Mouse (Mus musculus): ENCODE results near the gene H2-T22. TPM values are rescaled to one million over a fixed set of nuclear protein-coding genes. Genes with fewer than 3 reads are reported as not detected.
A peak's percentile ranks its signal among the peaks of the same experiment; 100 is the strongest.
"Not testable (repeated sequence)": the region's sequence is repeated elsewhere in the genome, so short reads cannot be mapped to it uniquely, and the experiment has no call there.

Gene H2-T22
- polyA plus RNA-seq, 1 experiment = 21.7 TPM

- Histone ChIP-seq H3K79me3 (ENCODE audit: low read depth) (peaks cover 24% of the 10 kb centered on the region), H3ac (ENCODE audit: control insufficient read depth, insufficient read length, low read depth) (peak overlapping the region; percentile 4), H3K4me3 (ENCODE audit: insufficient read depth, poor library complexity, severe bottlenecking) (peak overlapping the region; percentile 26), H3K79me2 (ENCODE audit: control insufficient read depth, insufficient read depth) (peaks cover 68% of the 10 kb centered on the region)
- not testable (repeated sequence) for H3K27me3 ChIP-seq (ENCODE audit: control insufficient read depth, insufficient read depth, insufficient read length); H3K36me3 ChIP-seq (ENCODE audit: control insufficient read depth, insufficient read depth)
- TF ChIP-seq CTCF (IDR thresholded peaks at IDR 0.05; ENCODE audit: control insufficient read depth, insufficient read depth, insufficient read length) = peak; percentile 4
Measured at GRCm38 (mm10) chr17:36031583-36032331, 10.8 kb downstream of the H2-T22 start.

- not testable (repeated sequence) for H3K27me3 ChIP-seq (ENCODE audit: control insufficient read depth, insufficient read depth, insufficient read length); H3ac ChIP-seq (ENCODE audit: control insufficient read depth, insufficient read length, low read depth); H3K4me3 ChIP-seq (ENCODE audit: insufficient read depth, poor library complexity, severe bottlenecking)
- H3K79me2 ChIP-seq (ENCODE audit: control insufficient read depth, insufficient read depth) = peaks cover 70% of the 10 kb centered on the region
- H3K36me3 ChIP-seq (ENCODE audit: control insufficient read depth, insufficient read depth) = peaks cover 12% of the 10 kb centered on the region
- peaks cover 28% of the 10 kb centered on the region for H3K79me3 ChIP-seq (ENCODE audit: low read depth)
Measured at GRCm38 (mm10) chr17:36030703-36031582, 11.6 kb downstream of the H2-T22 start.

- peaks cover 13% of the 10 kb centered on the region for H3K36me3 ChIP-seq (ENCODE audit: control insufficient read depth, insufficient read depth)
- not testable (repeated sequence) for H3K4me3 ChIP-seq (ENCODE audit: insufficient read depth, poor library complexity, severe bottlenecking); H3ac ChIP-seq (ENCODE audit: control insufficient read depth, insufficient read length, low read depth); H3K27me3 ChIP-seq (ENCODE audit: control insufficient read depth, insufficient read depth, insufficient read length)
- H3K79me3 ChIP-seq (ENCODE audit: low read depth) = peaks cover 34% of the 10 kb centered on the region
- peaks cover 74% of the 10 kb centered on the region for H3K79me2 ChIP-seq (ENCODE audit: control insufficient read depth, insufficient read depth)
Measured at GRCm38 (mm10) chr17:36030046-36030702, 12.4 kb downstream of the H2-T22 start.

GRCm38 (mm10) chr17:36028879-36029619 lies 13.5 kb downstream of the H2-T22 start:
- Histone ChIP-seq H3K27me3 (ENCODE audit: control insufficient read depth, insufficient read depth, insufficient read length) (no peaks in the 10 kb centered on the region), H3K79me2 (ENCODE audit: control insufficient read depth, insufficient read depth) (peaks cover 81% of the 10 kb centered on the region), H3ac (ENCODE audit: control insufficient read depth, insufficient read length, low read depth) (no peak overlapping the region), H3K79me3 (ENCODE audit: low read depth) (peaks cover 37% of the 10 kb centered on the region), H3K36me3 (ENCODE audit: control insufficient read depth, insufficient read depth) (peaks cover 13% of the 10 kb centered on the region), H3K4me3 (ENCODE audit: insufficient read depth, poor library complexity, severe bottlenecking) (no peak overlapping the region)
- TF ChIP-seq USF1 (IDR thresholded peaks at IDR 0.05; ENCODE audit: low read depth) (no peak), MAX (IDR thresholded peaks at IDR 0.05) (no peak), MYOD1 (IDR thresholded peaks at IDR 0.05; ENCODE audit: control insufficient read depth, insufficient read length, low read depth) (no peak), FOSL1 (IDR thresholded peaks at IDR 0.05; ENCODE audit: insufficient read depth, low read length, poor library complexity, severe bottlenecking) (no peak), CTCF (IDR thresholded peaks at IDR 0.05; ENCODE audit: control insufficient read depth, insufficient read depth, insufficient read length) (no peak), MYOG (IDR thresholded peaks at IDR 0.05; ENCODE audit: control insufficient read depth, extremely low read depth, insufficient read length) (no peak), CEBPB (IDR thresholded peaks at IDR 0.05; ENCODE audit: low read depth) (no peak)

- no peaks in the 10 kb centered on the region for H3K27me3 ChIP-seq (ENCODE audit: control insufficient read depth, insufficient read depth, insufficient read length)
- H3K36me3 ChIP-seq (ENCODE audit: control insufficient read depth, insufficient read depth) = peaks cover 13% of the 10 kb centered on the region
- H3K79me3 ChIP-seq (ENCODE audit: low read depth) = peaks cover 40% of the 10 kb centered on the region
- TF ChIP-seq MYOD1 (IDR thresholded peaks at IDR 0.05; ENCODE audit: control insufficient read depth, insufficient read length, low read depth) (no peak), CEBPB (IDR thresholded peaks at IDR 0.05; ENCODE audit: low read depth) (no peak), FOSL1 (IDR thresholded peaks at IDR 0.05; ENCODE audit: insufficient read depth, low read length, poor library complexity, severe bottlenecking) (no peak), USF1 (IDR thresholded peaks at IDR 0.05; ENCODE audit: low read depth) (no peak)
- H3K4me3 ChIP-seq (ENCODE audit: insufficient read depth, poor library complexity, severe bottlenecking) = no peak overlapping the region
- peaks cover 87% of the 10 kb centered on the region for H3K79me2 ChIP-seq (ENCODE audit: control insufficient read depth, insufficient read depth)
- H3ac ChIP-seq (ENCODE audit: control insufficient read depth, insufficient read length, low read depth) = no peak overlapping the region
Measured at GRCm38 (mm10) chr17:36027663-36028062, 14.9 kb downstream of the H2-T22 start.

- Histone ChIP-seq H3K79me3 (ENCODE audit: low read depth) (peaks cover 54% of the 10 kb centered on the region), H3K4me3 (ENCODE audit: insufficient read depth, poor library complexity, severe bottlenecking) (no peak overlapping the region), H3K27me3 (ENCODE audit: control insufficient read depth, insufficient read depth, insufficient read length) (no peaks in the 10 kb centered on the region), H3ac (ENCODE audit: control insufficient read depth, insufficient read length, low read depth) (no peak overlapping the region), H3K79me2 (ENCODE audit: control insufficient read depth, insufficient read depth) (peaks cover 87% of the 10 kb centered on the region), H3K36me3 (ENCODE audit: control insufficient read depth, insufficient read depth) (peaks cover 13% of the 10 kb centered on the region)
- no peak for TF ChIP-seq CEBPB (IDR thresholded peaks at IDR 0.05; ENCODE audit: low read depth)
- no peak for TF ChIP-seq CTCF (IDR thresholded peaks at IDR 0.05; ENCODE audit: control insufficient read depth, insufficient read depth, insufficient read length)
- no peak for TF ChIP-seq MYOD1 (IDR thresholded peaks at IDR 0.05; ENCODE audit: control insufficient read depth, insufficient read length, low read depth)
- no peak for TF ChIP-seq MAX (IDR thresholded peaks at IDR 0.05)
- TF ChIP-seq USF1 (IDR thresholded peaks at IDR 0.05; ENCODE audit: low read depth) = no peak
- TF ChIP-seq FOSL1 (IDR thresholded peaks at IDR 0.05; ENCODE audit: insufficient read depth, low read length, poor library complexity, severe bottlenecking) = no peak
- no peak for TF ChIP-seq MYOG (IDR thresholded peaks at IDR 0.05; ENCODE audit: control insufficient read depth, extremely low read depth, insufficient read length)
Measured at GRCm38 (mm10) chr17:36025901-36026300, 16.6 kb downstream of the H2-T22 start.

Data from C2C12 (cell line).